Mouse (Mus musculus): ENCODE data around the gene Miox. TPM values are rescaled to one million over a fixed set of nuclear protein-coding genes. Genes with fewer than 3 reads are reported as not detected.

Miox gene
- polyA plus RNA-seq, 1 experiment from 2014 or later = 2.7 TPM

GRCm38 (mm10) chr15:89309962-89310498, 24.2 kb upstream of the Miox start:
- Histone ChIP-seq H3K9me3 (ENCODE audit: control insufficient read depth, low read length) (no peaks in the 10 kb centered on the region), H3K4me3 (ENCODE audit: low read depth, low read length) (no peak overlapping the region), H3K27me3 (replicated peaks; ENCODE audit: control insufficient read depth, insufficient read depth, low read length) (no peaks in the 10 kb centered on the region), H3K4me1 (replicated peaks; ENCODE audit: control insufficient read depth, insufficient read depth, low read length) (peaks cover 34% of the 10 kb centered on the region), H3K9ac (ENCODE audit: low read depth, low read length) (no peak overlapping the region), H3K4me2 (no peak overlapping the region; the same call in 1 of the 2 replicates), H3K36me3 (ENCODE audit: control insufficient read depth, insufficient read depth, low read length) (peaks cover 16% of the 10 kb centered on the region), H3K27ac (ENCODE audit: low read depth, low read length) (no peak overlapping the region)
- DNase-seq (ENCODE audit: low spot score) = no peak
- WGBS = 48% methylated on average over 6 of the region's 6 CpGs
- ATAC-seq (replicated peaks; ENCODE audit: low FRiP score) = 0 out of 2 replicates have a peak, but pooled peaks have one; percentile 12

- Histone ChIP-seq H3K27ac (ENCODE audit: low read depth, low read length) (no peak overlapping the region), H3K9me3 (ENCODE audit: control insufficient read depth, low read length) (no peaks in the 10 kb centered on the region), H3K9ac (ENCODE audit: low read depth, low read length) (peak overlapping the region; percentile 22; the same call in 1 of the 2 replicates), H3K27me3 (replicated peaks; ENCODE audit: control insufficient read depth, insufficient read depth, low read length) (no peaks in the 10 kb centered on the region), H3K4me1 (replicated peaks; ENCODE audit: control insufficient read depth, insufficient read depth, low read length) (peaks cover 32% of the 10 kb centered on the region), H3K4me3 (ENCODE audit: low read depth, low read length) (peak overlapping the region; percentile 98), H3K4me2 (peak overlapping the region; percentile 88), H3K36me3 (ENCODE audit: control insufficient read depth, insufficient read depth, low read length) (no peaks in the 10 kb centered on the region)
- DNase-seq (ENCODE audit: low spot score) (no peak), ATAC-seq (replicated peaks; ENCODE audit: low FRiP score) (no peak)
- 75% methylated on average over 4 of the region's 4 CpGs for WGBS
Measured at GRCm38 (mm10) chr15:89313359-89313758, 20.8 kb upstream of the Miox start.

- DNase-seq (ENCODE audit: low spot score) = no peak
- ATAC-seq (replicated peaks; ENCODE audit: low FRiP score) = no peak; the same call in 1 of the 2 replicates
- WGBS = 31% methylated on average over 3 of the region's 3 CpGs
- Histone ChIP-seq H3K27me3 (replicated peaks; ENCODE audit: control insufficient read depth, insufficient read depth, low read length) (no peaks in the 10 kb centered on the region), H3K4me1 (replicated peaks; ENCODE audit: control insufficient read depth, insufficient read depth, low read length) (peaks cover 28% of the 10 kb centered on the region), H3K9me3 (ENCODE audit: control insufficient read depth, low read length) (no peaks in the 10 kb centered on the region), H3K4me3 (ENCODE audit: low read depth, low read length) (peak overlapping the region; percentile 98), H3K9ac (ENCODE audit: low read depth, low read length) (peak overlapping the region; percentile 85), H3K4me2 (peak overlapping the region; percentile 88), H3K27ac (ENCODE audit: low read depth, low read length) (no peak overlapping the region), H3K36me3 (ENCODE audit: control insufficient read depth, insufficient read depth, low read length) (no peaks in the 10 kb centered on the region)
Measured at GRCm38 (mm10) chr15:89314107-89314506, 20.1 kb upstream of the Miox start.

- H3K27ac ChIP-seq (ENCODE audit: low read depth, low read length) = peak overlapping the region; percentile 45
- H3K9ac ChIP-seq (ENCODE audit: low read depth, low read length) = peak overlapping the region; percentile 85
- peaks cover 23% of the 10 kb centered on the region for H3K4me1 ChIP-seq (replicated peaks; ENCODE audit: control insufficient read depth, insufficient read depth, low read length)
- H3K4me3 ChIP-seq (ENCODE audit: low read depth, low read length) = peak overlapping the region; percentile 98
- no peak for DNase-seq (ENCODE audit: low spot score)
- no peaks in the 10 kb centered on the region for H3K36me3 ChIP-seq (ENCODE audit: control insufficient read depth, insufficient read depth, low read length)
- under 1% methylated on average over 58 of the region's 58 CpGs for WGBS
- H3K27me3 ChIP-seq (replicated peaks; ENCODE audit: control insufficient read depth, insufficient read depth, low read length) = no peaks in the 10 kb centered on the region
- H3K4me2 ChIP-seq = peak overlapping the region; percentile 88
- no peaks in the 10 kb centered on the region for H3K9me3 ChIP-seq (ENCODE audit: control insufficient read depth, low read length)
- ATAC-seq (replicated peaks; ENCODE audit: low FRiP score) = peak; percentile 16
Measured at GRCm38 (mm10) chr15:89314511-89315189, 19.5 kb upstream of the Miox start.

- no peaks in the 10 kb centered on the region for H3K27me3 ChIP-seq (replicated peaks; ENCODE audit: control insufficient read depth, insufficient read depth, low read length)
- peak within 1 kb of the TSS; percentile 85 for H3K9ac ChIP-seq (ENCODE audit: low read depth, low read length)
- H3K4me3 ChIP-seq (ENCODE audit: low read depth, low read length) = peak within 1 kb of the TSS; percentile 98
- H3K9me3 ChIP-seq (ENCODE audit: control insufficient read depth, low read length) = no peaks in the 10 kb centered on the region
- H3K36me3 ChIP-seq (ENCODE audit: control insufficient read depth, insufficient read depth, low read length) = no peaks in the 10 kb centered on the region
- 1% methylated on average over 37 of the region's 37 CpGs for WGBS
- peak; percentile 96 for DNase-seq (ENCODE audit: low spot score)
- H3K4me2 ChIP-seq = peak within 1 kb of the TSS; percentile 88
- H3K27ac ChIP-seq (ENCODE audit: low read depth, low read length) = peak within 1 kb of the TSS; percentile 45
- peaks cover 17% of the 10 kb centered on the region for H3K4me1 ChIP-seq (replicated peaks; ENCODE audit: control insufficient read depth, insufficient read depth, low read length)
- ATAC-seq (replicated peaks; ENCODE audit: low FRiP score) = peak; percentile 99
Measured at GRCm38 (mm10) chr15:89315190-89315731, 18.9 kb upstream of the Miox start, which contains the start of gene Sbf1. Sbf1 (minus strand) TSS chr15:89315311.

- H3K4me1 ChIP-seq (replicated peaks; ENCODE audit: control insufficient read depth, insufficient read depth, low read length) = peaks cover 19% of the 10 kb centered on the region
- peak overlapping the region; percentile 88 for H3K4me2 ChIP-seq
- H3K36me3 ChIP-seq (ENCODE audit: control insufficient read depth, insufficient read depth, low read length) = no peaks in the 10 kb centered on the region
- H3K27ac ChIP-seq (ENCODE audit: low read depth, low read length) = no peak overlapping the region
- DNase-seq (ENCODE audit: low spot score) (no peak), ATAC-seq (replicated peaks; ENCODE audit: low FRiP score) (no peak)
- no peak overlapping the region for H3K9ac ChIP-seq (ENCODE audit: low read depth, low read length)
- 67% methylated on average over 11 of the region's 11 CpGs for WGBS
- no peaks in the 10 kb centered on the region for H3K27me3 ChIP-seq (replicated peaks; ENCODE audit: control insufficient read depth, insufficient read depth, low read length)
- H3K4me3 ChIP-seq (ENCODE audit: low read depth, low read length) = no peak overlapping the region
- no peaks in the 10 kb centered on the region for H3K9me3 ChIP-seq (ENCODE audit: control insufficient read depth, low read length)
Measured at GRCm38 (mm10) chr15:89316146-89316545, 18.1 kb upstream of the Miox start.

- ATAC-seq (replicated peaks; ENCODE audit: low FRiP score) (peak; percentile 53), DNase-seq (ENCODE audit: low spot score) (no peak)
- Histone ChIP-seq H3K9me3 (ENCODE audit: control insufficient read depth, low read length) (no peaks in the 10 kb centered on the region), H3K27ac (ENCODE audit: low read depth, low read length) (no peak overlapping the region), H3K4me3 (ENCODE audit: low read depth, low read length) (no peak overlapping the region), H3K27me3 (replicated peaks; ENCODE audit: control insufficient read depth, insufficient read depth, low read length) (peaks cover 12% of the 10 kb centered on the region; the same call in 1 of the 2 replicates), H3K4me2 (peak overlapping the region; percentile 38), H3K9ac (ENCODE audit: low read depth, low read length) (no peak overlapping the region), H3K36me3 (ENCODE audit: control insufficient read depth, insufficient read depth, low read length) (no peaks in the 10 kb centered on the region), H3K4me1 (replicated peaks; ENCODE audit: control insufficient read depth, insufficient read depth, low read length) (peaks cover 7% of the 10 kb centered on the region)
- 53% methylated on average over 8 of the region's 8 CpGs for WGBS
Measured at GRCm38 (mm10) chr15:89321264-89321663, 12.9 kb upstream of the Miox start.

GRCm38 (mm10) chr15:89322670-89323522, 11.3 kb upstream of the Miox start, which contains the start of gene Adm2:
Adm2 (plus strand) TSS chr15:89322720.
- ATAC-seq (replicated peaks; ENCODE audit: low FRiP score) = peak; percentile 63
- peak within 1 kb of the TSS; percentile 71 for H3K9ac ChIP-seq (ENCODE audit: low read depth, low read length)
- H3K27me3 ChIP-seq (replicated peaks; ENCODE audit: control insufficient read depth, insufficient read depth, low read length) = peaks cover 12% of the 10 kb centered on the region; the same call in 1 of the 2 replicates
- no peaks in the 10 kb centered on the region for H3K36me3 ChIP-seq (ENCODE audit: control insufficient read depth, insufficient read depth, low read length)
- H3K4me3 ChIP-seq (ENCODE audit: low read depth, low read length) = peak within 1 kb of the TSS; percentile 53
- DNase-seq (ENCODE audit: low spot score) = no peak
- WGBS = 7% methylated on average over 26 of the region's 26 CpGs
- H3K4me2 ChIP-seq = peak within 1 kb of the TSS; percentile 68
- peaks cover 7% of the 10 kb centered on the region for H3K4me1 ChIP-seq (replicated peaks; ENCODE audit: control insufficient read depth, insufficient read depth, low read length)
- no peak within 1 kb of the TSS; the same call in 1 of the 2 replicates for H3K27ac ChIP-seq (ENCODE audit: low read depth, low read length)
- H3K9me3 ChIP-seq (ENCODE audit: control insufficient read depth, low read length) = no peaks in the 10 kb centered on the region

Measured in liver, embryonic 11.5 days (tissue).